Mouse (Mus musculus): Measurements from ENCODE around the gene Lclat1. TPM values are rescaled to one million over a fixed set of nuclear protein-coding genes. Genes with fewer than 3 reads are reported as not detected.

The Lclat1 gene
- polyA plus RNA-seq, 1 experiment from 2014 or later: 12.1 TPM

DNA sequence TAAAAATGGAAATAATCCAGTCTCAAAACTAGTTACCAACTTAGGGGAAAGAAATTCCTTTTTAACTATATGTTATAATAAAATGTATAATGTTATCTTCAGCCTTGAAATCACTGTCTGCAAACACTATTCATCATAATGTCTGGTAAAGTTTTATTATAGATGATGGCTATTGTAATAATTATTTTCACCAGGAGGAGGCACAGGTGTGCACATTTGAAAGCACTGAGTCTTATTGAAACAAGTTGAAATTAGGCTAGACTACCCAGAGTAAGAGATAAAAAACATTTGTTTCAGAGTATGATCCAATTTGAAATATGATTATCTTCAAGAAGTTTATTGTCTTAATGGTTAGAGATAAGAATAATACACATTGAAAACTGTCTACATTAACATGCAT, 91.6 kb downstream of the Lclat1 start:
- H3K27ac ChIP-seq: no peak overlapping the region
- DNase-seq (ENCODE audit: low spot score): no peak
- no peaks in the 10 kb centered on the region for H3K27me3 ChIP-seq (ENCODE audit: low read depth, poor library complexity, severe bottlenecking)
- peaks cover 8% of the 10 kb centered on the region; the same call in 1 of the 2 replicates for H3K36me3 ChIP-seq
- no peak overlapping the region for H3K4me3 ChIP-seq
- no peaks in the 10 kb centered on the region for H3K9me3 ChIP-seq (replicated peaks)
- no peaks in the 10 kb centered on the region for H3K4me1 ChIP-seq

DNA sequence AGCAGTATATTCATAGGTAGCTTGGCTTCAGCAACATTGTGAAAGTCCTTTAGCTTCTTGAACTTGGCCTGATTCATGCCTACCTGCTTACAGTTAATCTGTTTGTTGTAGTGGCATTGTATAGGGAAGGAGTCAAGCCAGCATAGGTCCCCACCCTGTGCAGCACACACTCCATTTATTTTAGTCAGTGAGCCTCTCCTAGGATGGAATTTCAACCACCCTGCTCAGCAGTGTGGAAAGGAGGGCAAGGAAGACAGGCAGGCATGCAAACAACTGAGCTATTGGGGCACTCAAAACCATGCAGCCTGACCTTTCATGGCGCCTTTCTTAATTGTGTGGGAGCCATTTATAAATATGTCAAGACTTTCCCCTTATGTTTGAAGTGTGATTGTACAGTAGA, 92.6 kb downstream of the Lclat1 start:
- no peak for DNase-seq (ENCODE audit: low spot score)
- peaks cover 8% of the 10 kb centered on the region; the same call in 1 of the 2 replicates for H3K36me3 ChIP-seq
- H3K27ac ChIP-seq: no peak overlapping the region
- no peaks in the 10 kb centered on the region for H3K4me1 ChIP-seq
- WGBS: 92% methylated on average over 1 of the region's 1 CpGs
- no peaks in the 10 kb centered on the region for H3K27me3 ChIP-seq (ENCODE audit: low read depth, poor library complexity, severe bottlenecking)
- H3K9me3 ChIP-seq (replicated peaks): no peaks in the 10 kb centered on the region
- no peak overlapping the region for H3K4me3 ChIP-seq

DNA sequence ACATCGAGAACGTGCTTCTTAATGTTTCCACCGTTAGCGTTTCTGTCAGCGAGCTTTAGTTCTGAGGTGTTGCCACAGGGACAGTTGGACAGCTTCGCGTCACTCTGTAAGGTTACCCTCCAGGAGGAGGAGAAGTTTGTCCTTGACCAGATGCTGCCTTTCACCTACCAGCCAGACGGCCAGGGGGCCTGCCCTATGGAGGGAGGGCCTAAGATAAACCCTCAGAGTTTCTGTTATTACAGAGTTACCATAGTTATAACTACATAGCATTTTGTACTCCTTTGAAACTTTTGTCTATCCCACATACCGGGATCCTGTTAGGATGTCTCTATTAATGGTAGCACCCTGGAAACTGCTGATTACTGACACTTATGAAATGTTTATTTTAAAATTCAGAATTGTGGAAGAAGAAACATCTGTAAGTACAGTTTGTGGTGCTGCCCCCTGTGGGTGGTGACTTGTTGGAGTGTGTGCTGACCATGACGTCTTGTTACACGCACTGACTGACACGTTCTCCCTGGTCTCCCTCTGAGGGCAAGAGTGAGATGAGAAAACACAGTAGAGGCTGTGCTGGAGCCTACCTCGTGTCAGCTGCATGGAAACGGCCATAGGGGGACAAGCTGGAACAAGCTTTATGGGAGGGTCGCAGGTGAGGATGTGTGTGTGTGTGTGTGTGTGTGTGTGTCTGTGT, 96.0 kb downstream of the Lclat1 start:
- Histone ChIP-seq H3K27ac (no peak overlapping the region), H3K4me1 (no peaks in the 10 kb centered on the region), H3K27me3 (ENCODE audit: low read depth, poor library complexity, severe bottlenecking) (no peaks in the 10 kb centered on the region), H3K36me3 (peaks cover 8% of the 10 kb centered on the region; the same call in 1 of the 2 replicates), H3K9me3 (replicated peaks) (no peaks in the 10 kb centered on the region), H3K4me3 (no peak overlapping the region)
- WGBS: 87% methylated on average over 15 of the region's 15 CpGs
- DNase-seq (ENCODE audit: low spot score): no peak

DNA sequence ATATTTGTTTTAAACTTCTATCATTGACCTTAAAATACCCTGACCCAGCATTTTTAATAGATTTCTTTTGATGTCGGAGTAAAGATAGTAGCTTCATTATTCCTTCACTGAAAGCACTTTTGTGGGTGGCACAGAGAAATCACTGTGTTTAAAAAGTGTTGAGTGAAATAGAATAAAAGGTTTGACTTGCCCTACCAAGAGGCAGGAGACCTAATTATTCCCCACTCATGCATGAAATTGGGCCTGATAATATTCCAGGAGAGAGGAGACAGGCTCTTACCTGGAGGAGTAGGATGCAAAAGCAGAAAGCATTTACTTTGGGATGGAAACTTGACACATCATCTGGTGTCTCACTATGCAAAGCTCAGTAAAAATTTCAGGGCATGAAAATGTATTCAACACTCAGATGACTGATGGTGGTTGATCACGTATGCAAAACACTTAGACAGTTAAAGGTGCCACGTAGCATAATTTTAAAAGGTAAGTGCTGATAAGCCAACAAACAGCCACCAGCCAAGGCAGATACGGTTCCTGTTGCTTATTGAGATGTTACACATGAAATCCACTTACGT, 103.3 kb downstream of the Lclat1 start:
- 94% methylated on average over 5 of the region's 5 CpGs for WGBS
- no peaks in the 10 kb centered on the region for H3K4me1 ChIP-seq

DNA sequence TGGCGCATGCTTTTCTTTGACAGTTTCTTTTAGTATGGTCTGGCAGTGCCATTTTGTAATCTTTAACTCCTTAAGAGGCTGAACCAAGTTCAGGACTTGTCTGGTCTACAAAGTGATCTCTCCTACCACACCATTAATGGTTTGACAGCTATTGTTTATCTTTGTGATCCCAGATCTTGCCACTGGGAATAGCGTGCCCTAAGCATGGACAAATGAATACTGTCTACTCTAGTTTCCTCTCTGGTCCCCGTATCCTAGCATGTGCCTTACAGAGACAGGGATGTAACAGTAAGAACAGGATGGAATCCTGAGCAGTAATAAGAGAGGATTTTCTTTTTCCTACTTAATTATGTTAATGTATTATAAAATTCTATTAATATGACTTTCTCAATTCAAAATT, 105.0 kb downstream of the Lclat1 start:
- WGBS: 88% methylated on average over 3 of the region's 3 CpGs
- Histone ChIP-seq H3K9me3 (replicated peaks) (no peaks in the 10 kb centered on the region), H3K27ac (no peak overlapping the region), H3K27me3 (ENCODE audit: low read depth, poor library complexity, severe bottlenecking) (no peaks in the 10 kb centered on the region), H3K4me3 (no peak overlapping the region), H3K36me3 (peaks cover 3% of the 10 kb centered on the region; the same call in 1 of the 2 replicates), H3K4me1 (no peaks in the 10 kb centered on the region)
- no peak for DNase-seq (ENCODE audit: low spot score)

More for the DNA sequence above, 103.3 kb downstream of the Lclat1 start:
- no peak for DNase-seq (ENCODE audit: low spot score)
- H3K27me3 ChIP-seq (ENCODE audit: low read depth, poor library complexity, severe bottlenecking): no peaks in the 10 kb centered on the region
- no peaks in the 10 kb centered on the region for H3K36me3 ChIP-seq
- H3K9me3 ChIP-seq (replicated peaks): no peaks in the 10 kb centered on the region
- no peak overlapping the region for H3K27ac ChIP-seq
- H3K4me3 ChIP-seq: no peak overlapping the region

DNA sequence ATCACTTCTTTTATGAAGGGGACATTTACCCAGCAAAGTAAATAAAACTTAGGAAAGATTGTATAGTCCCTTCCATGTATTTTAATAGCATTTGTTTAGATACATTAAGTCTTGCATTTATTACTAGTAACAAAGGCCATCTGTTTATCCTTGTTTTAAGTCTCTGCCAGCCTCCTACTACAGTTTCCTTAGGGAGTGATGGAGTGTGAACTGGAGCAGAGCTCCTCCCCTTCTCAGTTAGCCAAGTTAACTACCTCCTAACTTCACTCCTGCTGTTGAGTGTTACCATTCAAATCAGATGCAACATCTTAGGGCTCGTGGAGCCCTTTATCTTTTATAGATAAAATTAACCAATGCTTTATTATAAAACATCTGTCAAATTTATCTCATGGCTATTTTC, 105.4 kb downstream of the Lclat1 start:
- no peak for DNase-seq (ENCODE audit: low spot score)
- no peak overlapping the region for H3K27ac ChIP-seq
- H3K27me3 ChIP-seq (ENCODE audit: low read depth, poor library complexity, severe bottlenecking): no peaks in the 10 kb centered on the region
- H3K36me3 ChIP-seq: peaks cover 3% of the 10 kb centered on the region; the same call in 1 of the 2 replicates
- H3K9me3 ChIP-seq (replicated peaks): no peaks in the 10 kb centered on the region
- 58% methylated on average over 1 of the region's 1 CpGs for WGBS
- no peak overlapping the region for H3K4me3 ChIP-seq
- no peaks in the 10 kb centered on the region for H3K4me1 ChIP-seq

DNA sequence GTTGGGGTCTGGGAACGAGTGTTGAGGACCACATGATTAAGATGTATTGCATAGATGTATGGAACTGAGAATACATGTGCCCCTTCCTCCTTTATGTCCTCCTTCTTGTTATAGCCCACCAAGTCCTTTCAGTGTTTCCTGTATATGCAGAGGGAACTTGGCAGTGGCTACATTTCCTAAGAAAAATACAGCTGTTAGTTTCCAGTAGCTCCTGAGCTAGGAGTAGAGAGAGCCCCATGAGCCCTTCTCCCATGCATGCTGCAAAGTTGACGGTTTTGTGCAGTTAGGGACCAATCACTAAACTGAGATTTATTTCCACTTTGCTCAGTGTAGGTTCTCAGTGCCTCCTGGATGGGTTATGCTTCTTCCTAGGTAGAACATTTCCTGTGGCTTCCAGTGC, 105.9 kb downstream of the Lclat1 start:
- Histone ChIP-seq H3K36me3 (peaks cover 3% of the 10 kb centered on the region; the same call in 1 of the 2 replicates), H3K27ac (no peak overlapping the region), H3K4me3 (no peak overlapping the region), H3K4me1 (no peaks in the 10 kb centered on the region), H3K27me3 (ENCODE audit: low read depth, poor library complexity, severe bottlenecking) (no peaks in the 10 kb centered on the region), H3K9me3 (replicated peaks) (no peaks in the 10 kb centered on the region)
- WGBS: 73% methylated on average over 2 of the region's 2 CpGs
- DNase-seq (ENCODE audit: low spot score): no peak

DNA sequence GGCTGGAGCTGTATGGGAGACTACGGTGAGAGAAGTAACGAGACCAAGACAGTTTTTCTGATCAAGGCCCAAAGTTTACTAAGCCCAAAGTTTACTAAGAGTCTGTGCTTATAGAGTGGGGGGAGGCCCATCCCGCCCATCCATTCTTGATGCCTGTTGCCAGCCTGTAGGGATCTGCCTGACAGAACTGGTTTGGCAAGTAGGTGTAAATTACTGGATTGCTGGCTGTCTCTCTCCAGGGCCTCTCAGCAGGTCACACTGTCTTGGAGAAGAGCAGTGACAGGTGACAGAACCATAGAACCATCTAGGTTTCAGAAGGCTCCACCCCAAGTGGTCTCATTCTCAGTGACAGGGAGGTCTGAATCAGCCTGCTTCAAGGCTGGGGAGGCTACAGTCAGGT, 109.5 kb downstream of the Lclat1 start:
- H3K27me3 ChIP-seq (ENCODE audit: low read depth, poor library complexity, severe bottlenecking): no peaks in the 10 kb centered on the region
- peaks cover 9% of the 10 kb centered on the region for H3K4me1 ChIP-seq
- no peak for DNase-seq (ENCODE audit: low spot score)
- no peak overlapping the region for H3K27ac ChIP-seq
- no peaks in the 10 kb centered on the region for H3K9me3 ChIP-seq (replicated peaks)
- 67% methylated on average over 3 of the region's 3 CpGs for WGBS
- no peak overlapping the region for H3K4me3 ChIP-seq
- peaks cover 3% of the 10 kb centered on the region; the same call in 1 of the 2 replicates for H3K36me3 ChIP-seq

DNA sequence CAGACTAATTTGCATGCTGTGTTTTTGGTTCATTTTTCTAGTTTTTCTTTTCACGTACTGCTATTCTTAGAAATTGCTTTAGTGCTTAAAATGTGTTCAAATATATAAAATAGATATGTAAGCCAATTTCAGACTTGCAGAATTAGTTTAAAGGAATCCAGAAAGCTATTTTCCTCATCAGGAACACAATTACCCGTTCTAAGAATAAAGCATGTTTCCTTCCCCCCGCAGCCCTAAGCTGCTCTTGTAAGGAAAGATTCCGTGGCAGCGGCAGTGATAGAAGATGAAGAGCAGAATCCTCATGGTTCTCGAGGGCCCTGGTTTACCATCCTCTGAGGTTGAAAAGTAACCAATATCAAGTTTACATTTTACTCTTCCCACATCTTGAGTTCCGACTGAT, 113.0 kb downstream of the Lclat1 start:
- H3K9me3 ChIP-seq (replicated peaks): no peaks in the 10 kb centered on the region
- DNase-seq (ENCODE audit: low spot score): no peak
- peaks cover 22% of the 10 kb centered on the region for H3K4me1 ChIP-seq
- peaks cover 3% of the 10 kb centered on the region; the same call in 1 of the 2 replicates for H3K36me3 ChIP-seq
- no peak overlapping the region for H3K27ac ChIP-seq
- H3K27me3 ChIP-seq (ENCODE audit: low read depth, poor library complexity, severe bottlenecking): no peaks in the 10 kb centered on the region
- 86% methylated on average over 7 of the region's 7 CpGs for WGBS
- no peak overlapping the region for H3K4me3 ChIP-seq

DNA sequence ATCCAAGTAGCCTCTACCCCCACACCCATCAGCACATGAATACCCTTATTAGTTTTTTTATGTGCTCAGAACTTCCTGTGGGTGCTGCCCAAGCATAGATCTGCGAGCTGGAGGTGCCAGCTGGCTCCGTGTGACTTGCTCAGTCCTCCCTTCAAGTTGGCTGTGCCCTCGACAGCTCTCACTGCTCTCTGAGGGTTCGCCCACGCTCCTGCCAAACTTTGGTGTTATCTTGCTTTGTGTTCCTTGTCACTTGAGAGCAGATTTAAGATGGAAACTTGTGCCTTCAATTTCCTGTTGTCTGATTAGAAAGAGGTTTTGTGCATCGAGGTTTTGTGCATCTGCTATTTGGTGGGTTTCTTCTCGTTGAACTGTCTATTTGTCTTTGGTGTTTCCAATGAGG, 114.3 kb downstream of the Lclat1 start:
- Histone ChIP-seq H3K4me3 (no peak overlapping the region), H3K36me3 (peaks cover under 1% of the 10 kb centered on the region; the same call in 1 of the 2 replicates), H3K9me3 (replicated peaks) (no peaks in the 10 kb centered on the region), H3K27me3 (ENCODE audit: low read depth, poor library complexity, severe bottlenecking) (no peaks in the 10 kb centered on the region), H3K4me1 (peaks cover 27% of the 10 kb centered on the region), H3K27ac (no peak overlapping the region)
- WGBS: 63% methylated on average over 7 of the region's 7 CpGs
- DNase-seq (ENCODE audit: low spot score): no peak

DNA sequence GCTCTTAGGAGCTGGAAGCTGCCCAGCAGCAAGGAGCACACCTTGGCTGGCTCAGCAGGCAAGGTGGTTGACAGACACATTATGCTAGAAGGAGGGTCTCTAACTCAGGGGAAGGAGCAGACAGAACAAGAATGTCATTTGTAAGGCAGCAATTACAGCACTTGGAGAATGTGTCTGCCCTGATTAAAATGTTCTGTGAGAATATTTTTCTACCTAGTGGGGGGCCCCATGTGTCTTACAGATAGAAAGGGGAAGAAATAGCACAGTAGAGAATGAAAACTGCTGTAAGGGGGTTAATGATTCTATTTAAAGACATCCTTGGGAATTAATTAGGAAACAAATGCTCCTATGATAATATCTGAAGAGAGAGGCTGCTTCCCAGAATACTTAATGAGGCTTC, 117.7 kb downstream of the Lclat1 start:
- Histone ChIP-seq H3K4me3 (no peak overlapping the region), H3K27ac (peak overlapping the region; percentile 61), H3K36me3 (no peaks in the 10 kb centered on the region), H3K9me3 (replicated peaks) (no peaks in the 10 kb centered on the region), H3K4me1 (peaks cover 22% of the 10 kb centered on the region), H3K27me3 (ENCODE audit: low read depth, poor library complexity, severe bottlenecking) (no peaks in the 10 kb centered on the region)
- DNase-seq (ENCODE audit: low spot score): no peak

DNA sequence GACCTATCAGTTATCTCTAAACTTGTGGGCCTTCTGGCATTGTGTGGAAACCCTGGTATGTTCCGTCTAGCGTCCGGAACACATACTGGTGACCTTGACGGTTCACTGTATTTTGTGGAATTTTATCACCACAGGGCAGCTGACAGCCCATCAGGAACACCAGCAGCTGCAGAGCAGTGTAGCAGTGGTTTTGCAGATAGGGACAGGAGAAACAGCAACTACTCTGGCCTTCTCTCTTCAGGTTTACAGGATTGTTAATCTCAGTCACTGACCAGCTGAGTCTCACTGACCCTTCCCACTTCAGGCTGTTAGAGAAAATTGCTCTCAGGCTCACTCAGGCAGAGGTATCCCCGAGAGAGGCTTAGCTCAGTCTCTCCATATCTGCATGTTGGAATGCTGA, 118.2 kb downstream of the Lclat1 start:
- Histone ChIP-seq H3K27me3 (ENCODE audit: low read depth, poor library complexity, severe bottlenecking) (no peaks in the 10 kb centered on the region), H3K36me3 (no peaks in the 10 kb centered on the region), H3K4me1 (peaks cover 22% of the 10 kb centered on the region), H3K4me3 (no peak overlapping the region), H3K9me3 (replicated peaks) (no peaks in the 10 kb centered on the region), H3K27ac (no peak overlapping the region)
- DNase-seq (ENCODE audit: low spot score): no peak
- 65% methylated on average over 5 of the region's 5 CpGs for WGBS

DNA sequence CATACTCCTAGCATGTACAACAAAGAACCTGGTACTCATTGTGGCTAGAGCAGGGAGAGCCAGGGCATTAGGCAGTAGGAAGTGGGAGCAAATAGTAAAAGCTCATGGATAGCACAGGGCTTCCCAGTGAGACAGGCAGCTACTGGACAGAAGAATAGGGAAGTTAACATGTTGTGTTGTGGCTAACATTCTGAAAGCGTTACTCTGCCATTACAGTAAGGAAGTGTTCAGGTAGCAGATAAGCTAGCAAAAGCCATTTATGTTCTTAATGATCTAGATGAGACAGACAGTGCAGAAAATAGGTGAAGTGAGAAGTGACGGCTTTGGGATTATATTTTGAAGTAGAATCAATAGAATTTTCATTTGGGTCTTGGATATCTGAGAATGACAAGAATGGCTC, 118.8 kb downstream of the Lclat1 start:
- DNase-seq (ENCODE audit: low spot score): no peak
- H3K4me3 ChIP-seq: no peak overlapping the region
- peaks cover 22% of the 10 kb centered on the region for H3K4me1 ChIP-seq
- H3K9me3 ChIP-seq (replicated peaks): no peaks in the 10 kb centered on the region
- H3K27ac ChIP-seq: no peak overlapping the region
- H3K27me3 ChIP-seq (ENCODE audit: low read depth, poor library complexity, severe bottlenecking): no peaks in the 10 kb centered on the region
- no peaks in the 10 kb centered on the region for H3K36me3 ChIP-seq
- 95% methylated on average over 2 of the region's 2 CpGs for WGBS
